Mouse (Mus musculus) left cerebral cortex, adult 8-10 months (tissue): ENCODE data around the gene Cby3. TPM values are rescaled to one million over a fixed set of nuclear protein-coding genes. Genes with fewer than 3 reads are reported as not detected.
A peak's percentile ranks its signal among the peaks of the same experiment; 100 is the strongest.
"Not testable (repeated sequence)": the region's sequence is repeated elsewhere in the genome, so short reads cannot be mapped to it uniquely, and the experiment has no call there.

ENCODE experiments used
- DNase-seq, 2 experiments: peaks; one replicate each; pipeline ENCODE4 v3.0.0; 2022; ENCODE audit warnings: low spot score in 2 of 2
- total RNA-seq, 4 experiments: library from RNA; stranded (reverse); gene quantifications; 2 replicates each; pipeline ENCODE4 v1.2.4; 2022

The Cby3 gene
- total RNA-seq = not detected

GRCm38 (mm10) chr11:50354162-50354561 lies at the start of gene Cby3:
TSS of gene Cby3 (plus strand) at chr11:50354462.
- no peak for DNase-seq

GRCm38 (mm10) chr11:50312803-50313202 lies 41.5 kb upstream of the Cby3 start:
- no peak for DNase-seq

DNA sequence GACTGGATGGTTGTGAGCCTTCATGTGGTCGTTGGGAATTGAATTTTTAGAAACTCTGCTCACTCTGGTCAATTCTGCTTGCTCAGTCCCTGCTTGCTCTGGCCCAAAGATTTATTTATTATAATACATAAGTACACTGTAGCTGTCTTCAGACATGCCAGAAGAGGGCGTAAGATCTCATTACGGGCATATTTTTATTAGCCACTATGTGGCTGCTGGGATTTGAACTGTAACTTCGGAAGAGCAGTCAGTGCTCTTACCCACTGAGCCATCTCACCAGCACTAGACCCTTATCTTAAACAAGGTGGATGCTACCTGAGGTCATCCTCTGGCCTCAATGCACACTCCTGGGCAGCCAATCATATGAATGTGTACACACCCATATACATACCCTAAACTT lies 34.9 kb upstream of the Cby3 start:
- DNase-seq = not testable (repeated sequence)

DNA sequence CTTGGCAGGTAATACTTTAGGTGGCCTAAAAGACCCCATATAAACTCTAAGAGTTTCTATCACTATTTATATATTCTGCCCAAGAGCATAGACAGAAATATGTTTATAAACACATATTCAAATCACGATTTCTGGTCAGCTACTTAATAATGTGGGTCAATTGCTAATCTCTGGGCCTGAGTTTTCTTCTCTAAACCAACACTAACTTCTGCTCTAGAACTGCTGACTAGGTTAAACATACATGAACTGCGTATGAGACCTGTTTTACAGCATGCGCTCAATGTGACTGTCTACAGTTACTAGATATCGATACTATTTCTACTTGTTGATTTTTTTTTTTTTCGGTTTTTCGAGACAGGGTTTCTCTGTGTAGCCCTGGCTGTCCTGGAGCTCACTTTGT lies 33.0 kb upstream of the Cby3 start:
- DNase-seq = no peak

- DNase-seq = no peak
Observed at GRCm38 (mm10) chr11:50322345-50322744, 31.9 kb upstream of the Cby3 start.

DNA sequence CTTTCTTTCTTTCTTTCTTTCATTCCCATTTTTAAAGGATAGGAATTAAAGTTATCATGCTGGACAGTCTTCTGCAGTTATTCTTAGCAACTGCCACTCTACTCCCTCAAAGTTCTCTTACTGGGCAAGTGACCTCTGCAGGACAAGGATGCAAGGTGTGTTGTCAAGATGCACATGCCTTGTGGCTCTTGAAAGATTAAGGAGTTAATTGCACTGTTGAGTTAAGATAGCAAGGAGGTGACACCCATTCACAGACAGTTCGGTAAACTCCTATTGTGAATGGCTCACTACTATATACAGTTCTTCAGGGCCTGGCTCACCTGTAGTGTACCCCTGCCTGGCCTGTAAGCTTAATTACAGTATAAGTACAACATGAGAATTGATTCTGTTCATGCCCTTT lies 30.4 kb upstream of the Cby3 start:
- DNase-seq = no peak

GRCm38 (mm10) chr11:50324751-50325471 lies 29.4 kb upstream of the Cby3 start:
- DNase-seq = no peak

DNA sequence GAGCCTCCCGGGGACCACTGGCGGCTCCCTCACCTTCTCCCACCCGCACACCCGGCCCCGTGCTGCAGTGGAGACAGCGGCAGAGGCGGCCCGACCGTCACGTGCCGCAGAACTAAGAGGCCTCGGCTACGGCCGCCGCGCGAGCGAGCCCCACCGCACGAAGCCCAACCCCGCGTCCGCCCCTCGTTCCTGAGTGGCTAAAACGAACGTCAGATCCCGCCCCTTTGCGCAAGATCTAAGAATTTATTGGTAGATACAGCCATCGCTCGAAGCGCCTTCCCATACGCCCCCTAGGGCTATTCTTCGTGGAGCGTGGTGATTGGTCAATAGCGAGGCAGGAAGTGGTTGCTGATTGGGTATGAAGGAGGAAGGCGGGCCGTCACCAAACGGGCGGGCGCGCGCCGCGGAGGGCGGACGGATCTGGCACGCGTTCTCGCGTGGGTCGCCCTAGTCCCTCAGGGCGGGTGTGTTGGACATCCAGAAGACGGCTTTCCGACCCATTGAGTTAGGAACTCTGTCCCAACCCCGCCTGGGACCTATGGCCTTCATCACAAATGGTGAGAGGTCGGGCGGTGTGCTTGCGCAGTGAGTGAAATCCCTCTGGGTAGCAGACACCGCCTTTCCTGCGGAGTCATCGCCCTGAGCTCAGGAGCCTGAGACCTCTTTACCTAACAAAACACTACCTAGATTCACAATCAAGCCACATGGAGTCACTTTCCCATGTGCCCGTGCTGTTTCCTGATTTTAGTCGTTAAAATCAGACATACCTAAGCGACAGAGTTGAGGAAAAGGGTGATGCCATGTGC lies 28.6 kb upstream of the Cby3 start, which contains the start of gene Canx:
Gene Canx (minus strand): TSS at position 178 of the 806 bp plus-strand sequence.
- DNase-seq = peak; percentile 99

GRCm38 (mm10) chr11:50326302-50326966 lies 27.8 kb upstream of the Cby3 start:
- DNase-seq = no peak

GRCm38 (mm10) chr11:50328075-50328625 lies 26.1 kb upstream of the Cby3 start:
- no peak for DNase-seq

DNA sequence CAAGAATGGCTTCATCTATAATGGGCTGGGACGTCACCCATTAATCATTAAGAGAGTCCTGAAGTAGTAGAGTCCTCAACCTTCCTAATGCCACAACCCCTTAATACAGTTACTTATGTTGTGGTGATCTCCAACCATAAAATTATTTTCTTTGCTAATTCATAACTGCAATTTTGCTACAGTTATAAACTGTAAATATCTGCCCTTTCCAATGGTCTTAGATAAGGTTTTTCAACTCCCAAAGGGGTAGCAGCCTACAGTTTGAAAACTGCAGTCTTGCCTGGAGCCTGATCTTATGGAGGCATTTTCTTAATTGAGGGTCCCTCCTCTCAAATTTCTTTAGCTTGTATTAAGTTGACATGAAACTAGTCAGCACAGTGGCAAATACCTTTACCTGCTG lies 24.9 kb upstream of the Cby3 start:
- no peak for DNase-seq

DNA sequence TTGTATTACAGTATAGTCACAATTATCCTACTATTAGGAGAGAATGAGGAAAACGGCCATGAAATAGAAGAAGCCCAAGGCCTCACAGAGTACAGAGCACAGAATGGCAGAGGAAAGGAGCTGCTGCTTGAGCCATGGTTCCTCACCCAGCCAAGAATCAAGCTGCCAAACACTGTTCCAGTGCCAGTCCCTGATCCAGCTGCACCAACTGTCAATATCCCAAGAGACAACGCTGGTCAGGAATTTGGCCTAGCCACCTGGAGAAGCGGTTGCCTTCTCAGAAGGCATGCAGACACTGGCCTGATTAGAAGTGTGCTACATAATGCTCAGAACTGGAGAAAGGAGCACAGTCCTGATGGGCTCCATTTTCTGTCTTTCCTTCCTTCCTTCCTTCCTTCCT lies 21.1 kb upstream of the Cby3 start:
- no peak for DNase-seq

DNA sequence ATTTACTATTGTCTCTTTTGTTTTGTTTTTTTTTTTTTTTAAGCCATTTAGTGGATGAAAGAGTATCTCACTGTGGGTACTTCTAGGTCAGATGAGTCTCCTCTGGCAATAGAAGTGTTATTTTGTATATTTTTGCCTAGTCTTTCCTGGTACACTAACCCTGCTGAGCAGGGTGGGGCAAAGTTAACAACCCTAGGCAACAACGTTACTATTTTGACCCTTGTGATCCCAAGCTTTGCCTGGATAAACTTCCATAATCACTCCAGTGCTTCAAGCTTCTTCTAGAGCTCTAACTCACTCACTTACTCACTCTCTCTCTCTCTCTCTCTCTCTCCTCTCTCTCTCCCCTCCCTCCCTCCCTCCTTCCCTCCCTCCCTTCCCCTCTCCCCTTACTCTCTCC lies 18.1 kb upstream of the Cby3 start:
- no peak for DNase-seq

- no peak for DNase-seq
Observed at GRCm38 (mm10) chr11:50336891-50337290, 17.4 kb upstream of the Cby3 start.

- DNase-seq = no peak
Observed at GRCm38 (mm10) chr11:50345486-50345885, 8.8 kb upstream of the Cby3 start.

- no peak for DNase-seq
Observed at GRCm38 (mm10) chr11:50346256-50347032, 7.8 kb upstream of the Cby3 start.

DNA sequence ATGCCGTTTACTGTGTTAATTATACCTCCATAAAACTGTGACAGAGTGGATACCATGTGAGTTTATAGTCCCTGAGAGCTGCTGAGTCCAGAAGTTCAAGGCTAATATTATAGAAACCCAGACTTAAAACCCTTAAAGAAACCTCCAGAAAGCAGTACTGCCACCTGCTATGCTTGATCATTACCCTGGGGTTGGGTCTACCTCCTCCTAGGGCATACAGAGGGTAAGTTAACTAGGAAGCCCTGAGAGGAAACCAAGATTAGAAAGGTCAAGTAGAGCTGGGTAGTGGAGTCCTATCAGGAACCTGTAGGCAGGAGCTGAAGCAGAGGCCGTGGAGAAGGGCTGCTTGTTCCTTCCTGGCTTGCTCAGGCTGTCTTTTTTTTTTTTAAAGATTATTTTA lies 2.1 kb upstream of the Cby3 start:
- no peak for DNase-seq

- DNase-seq = no peak
Observed at GRCm38 (mm10) chr11:50354851-50355250, 589 bp downstream of the Cby3 start.

DNA sequence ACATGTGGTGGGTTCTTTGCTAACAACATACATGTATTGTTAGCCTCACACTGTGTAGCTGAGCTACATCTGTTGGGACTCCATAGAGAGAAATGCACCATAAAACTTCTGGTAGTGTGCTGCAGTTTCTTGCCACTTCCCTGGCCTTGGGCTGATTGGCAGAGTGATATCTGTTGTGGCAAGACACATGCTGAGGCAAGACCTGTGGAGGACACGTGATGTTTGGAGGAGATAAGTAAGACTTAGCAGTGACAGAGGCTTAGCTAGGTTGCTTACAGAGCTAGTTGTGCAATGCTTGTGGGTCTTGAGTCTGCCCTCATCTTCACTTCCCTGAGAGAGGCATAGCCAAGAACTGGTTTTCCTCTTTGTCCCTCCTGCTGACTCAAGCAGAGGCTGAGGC lies 1.1 kb downstream of the Cby3 start:
- DNase-seq = no peak

GRCm38 (mm10) chr11:50358950-50359861 lies 4.9 kb downstream of the Cby3 start:
- peak; percentile 54 to 67 for DNase-seq
